Mouse (Mus musculus) forebrain, embryonic 11.5 days (tissue): ENCODE measurements around the gene Tepp. TPM values are rescaled to one million over a fixed set of nuclear protein-coding genes. Genes with fewer than 3 reads are reported as not detected.
A peak's percentile ranks its signal among the peaks of the same experiment; 100 is the strongest.

Source experiments
- ATAC-seq: fragments of 200-750 bp; cut with Nextera tagmentation; replicated peaks from 2 replicates; pipeline ENCODE4 v1.8.0; 2017; ENCODE audit warnings: moderate TSS enrichment; ENCODE audit not compliant: low FRiP score
- DNase-seq: peaks from one replicate; pipeline ENCODE4 v3.0.0-alpha.2; 2017; ENCODE audit warnings: low spot score
- H3K27ac ChIP-seq: fragments of 300-500 bp; sonication (generic); 2 replicates; pipeline ENCODE4 v1.5.1; 2014; ENCODE audit warnings: low read depth, low read length
- H3K27me3 ChIP-seq: fragments of 300-500 bp; sonication (generic); 2 replicates; pipeline ENCODE4 v1.6.1; 2014; ENCODE audit warnings: mild to moderate bottlenecking, low read length, mixed read lengths; ENCODE audit not compliant: control insufficient read depth, insufficient read depth
- H3K36me3 ChIP-seq: fragments of 300-500 bp; sonication (generic); 2 replicates; pipeline ENCODE4 v1.6.1; 2014; ENCODE audit warnings: mild to moderate bottlenecking, low read length, moderate library complexity, mixed read lengths; ENCODE audit not compliant: control insufficient read depth, insufficient read depth
- H3K4me1 ChIP-seq: fragments of 300-500 bp; sonication (generic); replicated peaks from 2 replicates; pipeline ENCODE4 v1.6.1; 2014; ENCODE audit warnings: low read length, mixed read lengths; ENCODE audit not compliant: control insufficient read depth, insufficient read depth
- H3K4me2 ChIP-seq: fragments of 300-500 bp; sonication (generic); 2 replicates; pipeline ENCODE4 v1.6.1; 2014; ENCODE audit warnings: low read depth, mild to moderate bottlenecking, low read length, moderate library complexity, mixed read lengths; ENCODE audit not compliant: severe bottlenecking
- H3K4me3 ChIP-seq: fragments of 300-500 bp; sonication (generic); 2 replicates; pipeline ENCODE4 v1.5.1; 2014; ENCODE audit warnings: low read depth, low read length
- H3K9ac ChIP-seq: fragments of 300-500 bp; sonication (generic); 2 replicates; pipeline ENCODE4 v1.6.1; 2014; ENCODE audit warnings: low read length
- H3K9me3 ChIP-seq: fragments of 300-500 bp; sonication (generic); 2 replicates; pipeline ENCODE4 v1.6.1; 2016; ENCODE audit warnings: low read length, mixed read lengths; ENCODE audit not compliant: control insufficient read depth
- WGBS: fragments of 180-500 bp; shearing (Covaris S2); extraction: QIAGEN DNeasy Blood & Tissue Kit; methylation state at CpG from one replicate; pipeline ENCODE4 v1.1.7; 2014; 5-methylcytosine and 5-hydroxymethylcytosine counted together
- polyA plus RNA-seq: library from polyadenylated mRNA; unstranded; fragments of >200 nt; fragmentation: Nextera tagmentation; extraction: Ambion mirVana; gene quantifications from 2 replicates; pipeline ENCODE4 v1.2.1, GENCODE M21; 2014

Tepp gene
- polyA plus RNA-seq, 1 experiment from 2014 or later, result not detected

- DNase-seq, result no peak
- H3K36me3 ChIP-seq, result no peaks in the 10 kb centered on the region
- no peak overlapping the region for H3K9ac ChIP-seq
- no peaks in the 10 kb centered on the region for H3K9me3 ChIP-seq
- ATAC-seq, result no peak
- no peaks in the 10 kb centered on the region for H3K4me1 ChIP-seq
- H3K27ac ChIP-seq, result no peak overlapping the region
- 97% methylated on average over 1 of the region's 1 CpGs for WGBS
- no peaks in the 10 kb centered on the region for H3K27me3 ChIP-seq
- H3K4me2 ChIP-seq, result no peak overlapping the region
- H3K4me3 ChIP-seq, result no peak overlapping the region
These were observed 25.3 kb downstream of the Tepp start for GRCm38 (mm10) chr8:95335706-95336105.

- DNase-seq (no peak), ATAC-seq (no peak)
- H3K4me1 ChIP-seq, result no peaks in the 10 kb centered on the region
- H3K9ac ChIP-seq, result no peak overlapping the region
- no peak overlapping the region for H3K4me2 ChIP-seq
- no peak overlapping the region for H3K4me3 ChIP-seq
- H3K27ac ChIP-seq, result no peak overlapping the region
- no peaks in the 10 kb centered on the region for H3K36me3 ChIP-seq
- no peaks in the 10 kb centered on the region for H3K27me3 ChIP-seq
- H3K9me3 ChIP-seq, result no peaks in the 10 kb centered on the region
These were observed 26.0 kb downstream of the Tepp start for GRCm38 (mm10) chr8:95336363-95336762.

GRCm38 (mm10) chr8:95341721-95342120 is 31.4 kb downstream of the Tepp start:
- H3K27ac ChIP-seq, result no peak overlapping the region
- H3K36me3 ChIP-seq, result no peaks in the 10 kb centered on the region
- no peak for DNase-seq
- no peak overlapping the region for H3K4me2 ChIP-seq
- no peaks in the 10 kb centered on the region for H3K9me3 ChIP-seq
- no peak overlapping the region for H3K9ac ChIP-seq
- H3K27me3 ChIP-seq, result no peaks in the 10 kb centered on the region
- WGBS, result 56% methylated on average over 5 of the region's 5 CpGs
- no peaks in the 10 kb centered on the region for H3K4me1 ChIP-seq
- no peak for ATAC-seq
- no peak overlapping the region for H3K4me3 ChIP-seq

- no peak overlapping the region for H3K4me3 ChIP-seq
- H3K9ac ChIP-seq, result no peak overlapping the region
- H3K4me1 ChIP-seq, result no peaks in the 10 kb centered on the region
- no peak for DNase-seq
- no peaks in the 10 kb centered on the region for H3K9me3 ChIP-seq
- no peak overlapping the region for H3K27ac ChIP-seq
- no peaks in the 10 kb centered on the region for H3K36me3 ChIP-seq
- ATAC-seq, result no peak
- WGBS, result 74% methylated on average over 6 of the region's 6 CpGs
- no peaks in the 10 kb centered on the region for H3K27me3 ChIP-seq
- no peak overlapping the region for H3K4me2 ChIP-seq
These were observed 34.3 kb downstream of the Tepp start for GRCm38 (mm10) chr8:95344668-95345067.

GRCm38 (mm10) chr8:95346643-95347545 is 36.5 kb downstream of the Tepp start:
- peak; percentile 57 for ATAC-seq
- Histone ChIP-seq H3K4me3 (no peak overlapping the region), H3K4me1 (0 out of 2 replicates have a peak, but pooled peaks cover 1% of the 10 kb centered on the region), H3K9ac (no peak overlapping the region; the same call in 1 of the 2 replicates), H3K4me2 (no peak overlapping the region), H3K36me3 (no peaks in the 10 kb centered on the region), H3K9me3 (no peaks in the 10 kb centered on the region), H3K27ac (no peak overlapping the region), H3K27me3 (no peaks in the 10 kb centered on the region)
- 34% methylated on average over 8 of the region's 8 CpGs for WGBS
- peak; percentile 84 for DNase-seq

- H3K9ac ChIP-seq, result no peak overlapping the region
- no peak overlapping the region for H3K4me2 ChIP-seq
- no peak for ATAC-seq
- H3K27me3 ChIP-seq, result no peaks in the 10 kb centered on the region
- no peak for DNase-seq
- no peaks in the 10 kb centered on the region for H3K9me3 ChIP-seq
- H3K4me3 ChIP-seq, result no peak overlapping the region
- H3K27ac ChIP-seq, result no peak overlapping the region
- H3K4me1 ChIP-seq, result 0 out of 2 replicates have a peak, but pooled peaks cover 2% of the 10 kb centered on the region
- no peaks in the 10 kb centered on the region for H3K36me3 ChIP-seq
- WGBS, result 90% methylated on average over 2 of the region's 2 CpGs
These were observed 38.0 kb downstream of the Tepp start for GRCm38 (mm10) chr8:95348356-95348755.

GRCm38 (mm10) chr8:95348811-95349630 is 38.7 kb downstream of the Tepp start:
- DNase-seq, result no peak
- WGBS, result 69% methylated on average over 19 of the region's 19 CpGs
- ATAC-seq, result no peak

GRCm38 (mm10) chr8:95351461-95351860 is 41.1 kb downstream of the Tepp start:
- no peak overlapping the region for H3K27ac ChIP-seq
- H3K4me3 ChIP-seq, result peak overlapping the region; percentile 77
- H3K27me3 ChIP-seq, result no peaks in the 10 kb centered on the region
- H3K9ac ChIP-seq, result no peak overlapping the region
- H3K4me2 ChIP-seq, result peak overlapping the region; percentile 93
- no peaks in the 10 kb centered on the region for H3K9me3 ChIP-seq
- 0 out of 2 replicates have a peak, but pooled peaks have one; percentile 26 for ATAC-seq
- peak; percentile 66 for DNase-seq
- 3% methylated on average over 15 of the region's 15 CpGs for WGBS
- peaks cover 6% of the 10 kb centered on the region for H3K4me1 ChIP-seq
- no peaks in the 10 kb centered on the region for H3K36me3 ChIP-seq

More at GRCm38 (mm10) chr8:95348811-95349630, 38.7 kb downstream of the Tepp start:
- no peak overlapping the region for H3K4me3 ChIP-seq
- no peak overlapping the region for H3K27ac ChIP-seq
- no peaks in the 10 kb centered on the region for H3K9me3 ChIP-seq
- H3K36me3 ChIP-seq, result no peaks in the 10 kb centered on the region
- H3K4me2 ChIP-seq, result no peak overlapping the region
- no peaks in the 10 kb centered on the region for H3K27me3 ChIP-seq
- H3K9ac ChIP-seq, result no peak overlapping the region
- H3K4me1 ChIP-seq, result peaks cover 4% of the 10 kb centered on the region
